Mouse (Mus musculus) ES-Bruce4 (cell line): ENCODE measurements around the gene Gm28635. TPM values are rescaled to one million over a fixed set of nuclear protein-coding genes. Genes with fewer than 3 reads are reported as not detected.
A peak's percentile ranks its signal among the peaks of the same experiment; 100 is the strongest.

Experiments used
- H3K27ac ChIP-seq: 2 replicates; pipeline ENCODE4 v1.5.1; 2012; ENCODE audit warnings: low read length, inconsistent platforms; ENCODE audit not compliant: insufficient read depth
- H3K27me3 ChIP-seq: 2 replicates; pipeline ENCODE4 v1.6.1; 2012; ENCODE audit warnings: mild to moderate bottlenecking, low read length, inconsistent platforms; ENCODE audit not compliant: control insufficient read depth, poor library complexity, insufficient read depth, severe bottlenecking
- H3K36me3 ChIP-seq: 2 replicates; pipeline ENCODE4 v1.6.1; 2012; ENCODE audit warnings: inconsistent platforms, mild to moderate bottlenecking, low read length, moderate library complexity; ENCODE audit not compliant: control insufficient read depth, poor library complexity, insufficient read depth, severe bottlenecking
- H3K4me1 ChIP-seq: one replicate; pipeline ENCODE4 v1.8.1; 2011; ENCODE audit warnings: low read length; ENCODE audit not compliant: control insufficient read depth, insufficient read depth
- H3K4me3 ChIP-seq: 2 replicates; pipeline ENCODE4 v1.5.1; 2011; ENCODE audit warnings: low read depth, mild to moderate bottlenecking, low read length
- H3K9ac ChIP-seq: 2 replicates; pipeline ENCODE4 v1.6.1; 2012; ENCODE audit warnings: low read depth, mild to moderate bottlenecking, inconsistent platforms; ENCODE audit not compliant: poor library complexity, severe bottlenecking
- H3K9me3 ChIP-seq: replicated peaks from 2 replicates; pipeline ENCODE4 v1.6.1; 2012; ENCODE audit warnings: mild to moderate bottlenecking, low read length, inconsistent platforms; ENCODE audit not compliant: control insufficient read depth, poor library complexity, insufficient read depth, severe bottlenecking
- CTCF ChIP-seq: IDR thresholded peaks from one replicate; pipeline ENCODE4 v1.8.1; 2011; ENCODE audit warnings: low read depth, low read length
- EP300 ChIP-seq: IDR thresholded peaks from 2 replicates; pipeline ENCODE4 v1.6.1; 2011; ENCODE audit warnings: low read depth, low read length; ENCODE audit not compliant: insufficient read depth
- POLR2A ChIP-seq: IDR thresholded peaks from one replicate; pipeline ENCODE4 v1.8.1; 2011; ENCODE audit warnings: low read length; ENCODE audit not compliant: insufficient read depth
- polyA plus RNA-seq: library from polyadenylated mRNA; stranded (reverse); fragments of >200 nt; gene quantifications from 2 replicates; pipeline ENCODE4 v1.2.4, GENCODE M21; 2011; ENCODE audit warnings: low read depth; ENCODE audit not compliant: missing spikeins, insufficient read depth, insufficient read length

Gm28635 gene
- polyA plus RNA-seq, 1 experiment, result not detected

GRCm38 (mm10) chr2:84619646-84620340, 58.0 kb downstream of the Gm28635 start:
- TF ChIP-seq EP300 (no peak), POLR2A (no peak), CTCF (no peak)
- no peaks in the 10 kb centered on the region for H3K9me3 ChIP-seq
- H3K27ac ChIP-seq, result no peak overlapping the region
- H3K4me3 ChIP-seq, result no peak overlapping the region
- H3K27me3 ChIP-seq, result no peaks in the 10 kb centered on the region
- H3K9ac ChIP-seq, result no peak overlapping the region
- H3K4me1 ChIP-seq, result no peaks in the 10 kb centered on the region
- H3K36me3 ChIP-seq, result peaks cover 58% of the 10 kb centered on the region

DNA sequence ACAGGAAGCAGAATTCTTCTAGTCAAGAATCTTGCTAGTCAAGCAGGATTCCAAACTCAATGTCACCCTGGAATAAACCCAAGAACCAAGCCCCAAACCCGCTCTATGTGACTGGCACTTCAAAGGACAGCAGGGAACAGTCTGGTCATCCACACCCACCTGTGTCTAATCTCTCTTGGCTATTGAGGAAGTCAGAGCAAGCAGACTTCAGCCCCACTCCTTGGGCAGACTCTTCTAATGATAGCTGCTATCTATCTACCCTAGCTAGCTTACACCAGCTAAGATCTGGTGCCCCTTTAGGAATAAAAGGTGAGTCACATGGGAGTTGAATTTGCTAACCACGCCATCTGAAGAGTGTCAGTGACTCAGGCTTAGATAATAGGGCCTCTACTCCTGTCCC, 58.9 kb downstream of the Gm28635 start:
- TF ChIP-seq POLR2A, result no peak
- TF ChIP-seq EP300, result no peak
- TF ChIP-seq CTCF, result no peak
- H3K9me3 ChIP-seq, result no peaks in the 10 kb centered on the region
- no peaks in the 10 kb centered on the region for H3K27me3 ChIP-seq
- no peak overlapping the region for H3K4me3 ChIP-seq
- peaks cover 62% of the 10 kb centered on the region for H3K36me3 ChIP-seq
- H3K9ac ChIP-seq, result no peak overlapping the region
- peak overlapping the region; percentile 28; the same call in 1 of the 2 replicates for H3K27ac ChIP-seq
- H3K4me1 ChIP-seq, result no peaks in the 10 kb centered on the region

GRCm38 (mm10) chr2:84617637-84618515, 60.0 kb downstream of the Gm28635 start:
- no peaks in the 10 kb centered on the region for H3K27me3 ChIP-seq
- H3K9ac ChIP-seq, result no peak overlapping the region
- TF ChIP-seq EP300 (no peak), POLR2A (no peak), CTCF (no peak)
- H3K27ac ChIP-seq, result no peak overlapping the region
- no peak overlapping the region for H3K4me3 ChIP-seq
- H3K4me1 ChIP-seq, result no peaks in the 10 kb centered on the region
- H3K36me3 ChIP-seq, result peaks cover 72% of the 10 kb centered on the region
- H3K9me3 ChIP-seq, result no peaks in the 10 kb centered on the region

DNA sequence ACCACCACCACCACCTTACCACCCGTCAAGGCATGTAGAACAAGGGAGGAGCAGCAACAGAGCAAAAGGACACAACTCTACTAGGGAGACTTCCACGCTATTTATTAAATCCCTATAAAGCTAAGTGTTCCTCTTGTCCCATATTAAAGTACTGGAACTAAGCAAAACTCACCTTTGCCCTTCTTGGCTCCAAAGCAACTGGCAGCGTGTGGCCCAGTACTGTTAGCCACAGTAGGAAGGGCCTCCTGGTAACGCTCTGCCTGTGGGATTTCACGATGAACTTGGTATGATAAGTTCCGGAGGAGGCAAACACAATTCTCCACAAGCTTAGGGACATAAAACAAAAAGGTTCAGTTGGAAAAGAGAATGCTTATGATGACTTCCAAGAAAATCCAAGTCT, 65.1 kb downstream of the Gm28635 start:
- Histone ChIP-seq H3K27ac (no peak overlapping the region), H3K9ac (no peak overlapping the region), H3K4me1 (no peaks in the 10 kb centered on the region), H3K36me3 (peaks cover 80% of the 10 kb centered on the region), H3K27me3 (no peaks in the 10 kb centered on the region), H3K4me3 (no peak overlapping the region), H3K9me3 (no peaks in the 10 kb centered on the region)
- TF ChIP-seq POLR2A (no peak), EP300 (no peak), CTCF (no peak)

DNA sequence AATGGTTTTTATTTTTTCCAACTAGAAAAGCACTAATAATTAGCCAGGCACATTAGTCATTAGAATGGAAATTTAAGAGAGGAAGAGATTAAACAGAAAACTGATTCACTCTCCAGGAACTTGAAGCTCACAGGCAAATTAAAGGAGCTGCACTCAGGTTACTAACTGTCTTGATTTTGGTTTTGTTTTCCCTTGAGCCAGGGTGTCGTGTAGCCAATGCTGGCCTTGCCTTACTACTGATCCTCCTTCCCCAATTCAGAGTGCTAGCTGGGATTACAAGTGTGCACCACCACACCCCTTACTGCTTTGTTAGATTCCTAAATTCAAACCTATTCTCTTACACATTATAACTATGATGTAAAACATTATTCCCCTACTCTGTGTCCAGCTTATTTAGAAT, 70.0 kb downstream of the Gm28635 start:
- H3K27me3 ChIP-seq, result no peaks in the 10 kb centered on the region
- no peaks in the 10 kb centered on the region for H3K9me3 ChIP-seq
- no peak overlapping the region for H3K27ac ChIP-seq
- no peaks in the 10 kb centered on the region for H3K4me1 ChIP-seq
- no peak overlapping the region for H3K4me3 ChIP-seq
- no peak overlapping the region for H3K9ac ChIP-seq
- H3K36me3 ChIP-seq, result peaks cover 66% of the 10 kb centered on the region
- TF ChIP-seq POLR2A, result no peak
- TF ChIP-seq CTCF, result no peak
- no peak for TF ChIP-seq EP300

- TF ChIP-seq POLR2A (no peak), EP300 (no peak), CTCF (no peak)
- Histone ChIP-seq H3K4me3 (no peak overlapping the region), H3K4me1 (no peaks in the 10 kb centered on the region), H3K27ac (no peak overlapping the region), H3K9ac (no peak overlapping the region), H3K27me3 (no peaks in the 10 kb centered on the region), H3K36me3 (peaks cover 34% of the 10 kb centered on the region), H3K9me3 (no peaks in the 10 kb centered on the region)
Measured at GRCm38 (mm10) chr2:84600977-84601376, 76.9 kb downstream of the Gm28635 start.
